Mouse (Mus musculus): ENCODE data around the gene G430095P16Rik. TPM values are rescaled to one million over a fixed set of nuclear protein-coding genes. Genes with fewer than 3 reads are reported as not detected.

Gene G430095P16Rik
- polyA plus RNA-seq, 1 experiment from 2014 or later = 7.7 TPM

GRCm38 (mm10) chr8:84711933-84712758, 10.7 kb upstream of the G430095P16Rik start:
- H3K9me3 ChIP-seq (ENCODE audit: control insufficient read depth, low read length) = no peaks in the 10 kb centered on the region
- H3K9ac ChIP-seq (ENCODE audit: low read length) = peak overlapping the region; percentile 60
- ATAC-seq (ENCODE audit: insufficient number of reproducible peaks, low FRiP score, low TSS enrichment, low read depth) (peak; percentile 79), DNase-seq (ENCODE audit: low spot score) (peak; percentile 80)
- WGBS = 12% methylated on average over 11 of the region's 11 CpGs
- peak overlapping the region; percentile 10; the same call in 1 of the 2 replicates for H3K4me2 ChIP-seq (ENCODE audit: low read depth, severe bottlenecking)
- peaks cover 24% of the 10 kb centered on the region for H3K27me3 ChIP-seq (ENCODE audit: control insufficient read depth, insufficient read depth, low read length)
- no peak overlapping the region for H3K4me3 ChIP-seq (ENCODE audit: low read depth, low read length)
- H3K27ac ChIP-seq (replicated peaks; ENCODE audit: low read depth, low read length) = peak overlapping the region; percentile 86
- peaks cover 74% of the 10 kb centered on the region for H3K4me1 ChIP-seq (ENCODE audit: control insufficient read depth, insufficient read depth, low read length)
- no peaks in the 10 kb centered on the region for H3K36me3 ChIP-seq (ENCODE audit: control insufficient read depth, insufficient read depth, low read length)

GRCm38 (mm10) chr8:84712759-84713120, 10.1 kb upstream of the G430095P16Rik start:
- no peak for ATAC-seq (ENCODE audit: insufficient number of reproducible peaks, low FRiP score, low TSS enrichment, low read depth)
- WGBS = 15% methylated on average over 3 of the region's 3 CpGs
- H3K9me3 ChIP-seq (ENCODE audit: control insufficient read depth, low read length) = no peaks in the 10 kb centered on the region
- H3K27ac ChIP-seq (replicated peaks; ENCODE audit: low read depth, low read length) = peak overlapping the region; percentile 86
- no peak overlapping the region for H3K4me3 ChIP-seq (ENCODE audit: low read depth, low read length)
- no peak for DNase-seq (ENCODE audit: low spot score)
- H3K36me3 ChIP-seq (ENCODE audit: control insufficient read depth, insufficient read depth, low read length) = no peaks in the 10 kb centered on the region
- H3K4me1 ChIP-seq (ENCODE audit: control insufficient read depth, insufficient read depth, low read length) = peaks cover 72% of the 10 kb centered on the region
- H3K4me2 ChIP-seq (ENCODE audit: low read depth, severe bottlenecking) = no peak overlapping the region
- H3K9ac ChIP-seq (ENCODE audit: low read length) = 0 out of 2 replicates have a peak overlapping the region, but pooled peaks have one; percentile 5
- H3K27me3 ChIP-seq (ENCODE audit: control insufficient read depth, insufficient read depth, low read length) = peaks cover 18% of the 10 kb centered on the region

GRCm38 (mm10) chr8:84713381-84713780, 9.4 kb upstream of the G430095P16Rik start:
- Histone ChIP-seq H3K36me3 (ENCODE audit: control insufficient read depth, insufficient read depth, low read length) (no peaks in the 10 kb centered on the region), H3K4me2 (ENCODE audit: low read depth, severe bottlenecking) (no peak overlapping the region)
- 40% methylated on average over 4 of the region's 4 CpGs for WGBS

GRCm38 (mm10) chr8:84714161-84714560, 8.6 kb upstream of the G430095P16Rik start:
- no peak overlapping the region for H3K4me2 ChIP-seq (ENCODE audit: low read depth, severe bottlenecking)
- H3K36me3 ChIP-seq (ENCODE audit: control insufficient read depth, insufficient read depth, low read length) = no peaks in the 10 kb centered on the region
- 64% methylated on average over 4 of the region's 4 CpGs for WGBS
- 0 out of 2 replicates have a peak overlapping the region, but pooled peaks have one; percentile 30 for H3K27ac ChIP-seq (replicated peaks; ENCODE audit: low read depth, low read length)
- peaks cover 64% of the 10 kb centered on the region for H3K4me1 ChIP-seq (ENCODE audit: control insufficient read depth, insufficient read depth, low read length)
- DNase-seq (ENCODE audit: low spot score) (no peak), ATAC-seq (ENCODE audit: insufficient number of reproducible peaks, low FRiP score, low TSS enrichment, low read depth) (no peak)
- no peak overlapping the region for H3K4me3 ChIP-seq (ENCODE audit: low read depth, low read length)
- peaks cover 11% of the 10 kb centered on the region for H3K27me3 ChIP-seq (ENCODE audit: control insufficient read depth, insufficient read depth, low read length)
- H3K9ac ChIP-seq (ENCODE audit: low read length) = no peak overlapping the region
- H3K9me3 ChIP-seq (ENCODE audit: control insufficient read depth, low read length) = no peaks in the 10 kb centered on the region

More at GRCm38 (mm10) chr8:84713381-84713780, 9.4 kb upstream of the G430095P16Rik start:
- no peaks in the 10 kb centered on the region for H3K9me3 ChIP-seq (ENCODE audit: control insufficient read depth, low read length)
- ATAC-seq (ENCODE audit: insufficient number of reproducible peaks, low FRiP score, low TSS enrichment, low read depth) (no peak), DNase-seq (ENCODE audit: low spot score) (no peak)
- peaks cover 12% of the 10 kb centered on the region for H3K27me3 ChIP-seq (ENCODE audit: control insufficient read depth, insufficient read depth, low read length)
- peaks cover 66% of the 10 kb centered on the region for H3K4me1 ChIP-seq (ENCODE audit: control insufficient read depth, insufficient read depth, low read length)
- peak overlapping the region; percentile 4; the same call in 1 of the 2 replicates for H3K9ac ChIP-seq (ENCODE audit: low read length)
- no peak overlapping the region for H3K4me3 ChIP-seq (ENCODE audit: low read depth, low read length)
- peak overlapping the region; percentile 78 for H3K27ac ChIP-seq (replicated peaks; ENCODE audit: low read depth, low read length)

GRCm38 (mm10) chr8:84715893-84716468, 6.8 kb upstream of the G430095P16Rik start:
- DNase-seq (ENCODE audit: low spot score) (peak; percentile 63), ATAC-seq (ENCODE audit: insufficient number of reproducible peaks, low FRiP score, low TSS enrichment, low read depth) (no peak)
- peak overlapping the region; percentile 25; the same call in 1 of the 2 replicates for H3K4me2 ChIP-seq (ENCODE audit: low read depth, severe bottlenecking)
- peaks cover 11% of the 10 kb centered on the region for H3K27me3 ChIP-seq (ENCODE audit: control insufficient read depth, insufficient read depth, low read length)
- no peaks in the 10 kb centered on the region; the same call in 1 of the 2 replicates for H3K36me3 ChIP-seq (ENCODE audit: control insufficient read depth, insufficient read depth, low read length)
- H3K4me1 ChIP-seq (ENCODE audit: control insufficient read depth, insufficient read depth, low read length) = peaks cover 60% of the 10 kb centered on the region
- 0 out of 2 replicates have a peak overlapping the region, but pooled peaks have one; percentile 3 for H3K4me3 ChIP-seq (ENCODE audit: low read depth, low read length)
- H3K9me3 ChIP-seq (ENCODE audit: control insufficient read depth, low read length) = no peaks in the 10 kb centered on the region
- WGBS = 4% methylated on average over 27 of the region's 27 CpGs
- peak overlapping the region; percentile 59 for H3K27ac ChIP-seq (replicated peaks; ENCODE audit: low read depth, low read length)
- H3K9ac ChIP-seq (ENCODE audit: low read length) = 0 out of 2 replicates have a peak overlapping the region, but pooled peaks have one; percentile 38

GRCm38 (mm10) chr8:84716790-84717189, 6.0 kb upstream of the G430095P16Rik start:
- no peak overlapping the region for H3K9ac ChIP-seq (ENCODE audit: low read length)
- H3K27ac ChIP-seq (replicated peaks; ENCODE audit: low read depth, low read length) = peak overlapping the region; percentile 57
- H3K4me3 ChIP-seq (ENCODE audit: low read depth, low read length) = no peak overlapping the region

GRCm38 (mm10) chr8:84718476-84718875, 4.3 kb upstream of the G430095P16Rik start:
- ATAC-seq (ENCODE audit: insufficient number of reproducible peaks, low FRiP score, low TSS enrichment, low read depth) = no peak
- WGBS = 82% methylated on average over 5 of the region's 5 CpGs
- no peak for DNase-seq (ENCODE audit: low spot score)
- Histone ChIP-seq H3K27me3 (ENCODE audit: control insufficient read depth, insufficient read depth, low read length) (peaks cover 10% of the 10 kb centered on the region), H3K36me3 (ENCODE audit: control insufficient read depth, insufficient read depth, low read length) (no peaks in the 10 kb centered on the region; the same call in 1 of the 2 replicates), H3K4me2 (ENCODE audit: low read depth, severe bottlenecking) (no peak overlapping the region), H3K9ac (ENCODE audit: low read length) (no peak overlapping the region), H3K4me3 (ENCODE audit: low read depth, low read length) (no peak overlapping the region), H3K9me3 (ENCODE audit: control insufficient read depth, low read length) (no peaks in the 10 kb centered on the region), H3K4me1 (ENCODE audit: control insufficient read depth, insufficient read depth, low read length) (peaks cover 62% of the 10 kb centered on the region), H3K27ac (replicated peaks; ENCODE audit: low read depth, low read length) (no peak overlapping the region)

More at GRCm38 (mm10) chr8:84716790-84717189, 6.0 kb upstream of the G430095P16Rik start:
- WGBS = 67% methylated on average over 11 of the region's 11 CpGs
- ATAC-seq (ENCODE audit: insufficient number of reproducible peaks, low FRiP score, low TSS enrichment, low read depth) (no peak), DNase-seq (ENCODE audit: low spot score) (no peak)
- Histone ChIP-seq H3K36me3 (ENCODE audit: control insufficient read depth, insufficient read depth, low read length) (no peaks in the 10 kb centered on the region; the same call in 1 of the 2 replicates), H3K4me2 (ENCODE audit: low read depth, severe bottlenecking) (0 out of 2 replicates have a peak overlapping the region, but pooled peaks have one; percentile 1), H3K27me3 (ENCODE audit: control insufficient read depth, insufficient read depth, low read length) (peaks cover 11% of the 10 kb centered on the region), H3K4me1 (ENCODE audit: control insufficient read depth, insufficient read depth, low read length) (peaks cover 59% of the 10 kb centered on the region), H3K9me3 (ENCODE audit: control insufficient read depth, low read length) (no peaks in the 10 kb centered on the region)

GRCm38 (mm10) chr8:84718959-84719690, 3.7 kb upstream of the G430095P16Rik start:
- H3K4me3 ChIP-seq (ENCODE audit: low read depth, low read length) = no peak overlapping the region
- H3K27me3 ChIP-seq (ENCODE audit: control insufficient read depth, insufficient read depth, low read length) = peaks cover 6% of the 10 kb centered on the region
- ATAC-seq (ENCODE audit: insufficient number of reproducible peaks, low FRiP score, low TSS enrichment, low read depth) (no peak), DNase-seq (ENCODE audit: low spot score) (no peak)
- H3K4me2 ChIP-seq (ENCODE audit: low read depth, severe bottlenecking) = no peak overlapping the region
- no peaks in the 10 kb centered on the region; the same call in 1 of the 2 replicates for H3K36me3 ChIP-seq (ENCODE audit: control insufficient read depth, insufficient read depth, low read length)
- H3K9ac ChIP-seq (ENCODE audit: low read length) = no peak overlapping the region
- no peak overlapping the region for H3K27ac ChIP-seq (replicated peaks; ENCODE audit: low read depth, low read length)
- H3K4me1 ChIP-seq (ENCODE audit: control insufficient read depth, insufficient read depth, low read length) = peaks cover 63% of the 10 kb centered on the region
- 86% methylated on average over 5 of the region's 5 CpGs for WGBS
- no peaks in the 10 kb centered on the region for H3K9me3 ChIP-seq (ENCODE audit: control insufficient read depth, low read length)

All from limb, embryonic 11.5 days (tissue).